Mouse (Mus musculus) MEL (cell line): ENCODE measurements around the gene Chka. TPM values are rescaled to one million over a fixed set of nuclear protein-coding genes. Genes with fewer than 3 reads are reported as not detected.

Experiments used
- DNase-seq: peaks from one replicate; pipeline ENCODE4 v3.0.0; 2011; ENCODE audit warnings: low read depth, low spot score
- H3K27ac ChIP-seq: 2 replicates; pipeline ENCODE4 v1.5.1; 2012; ENCODE audit warnings: low read depth, mild to moderate bottlenecking, control low read depth, low read length, moderate library complexity; ENCODE audit not compliant: control insufficient read depth
- H3K27me3 ChIP-seq, 2 experiments: fragments of 150-350 bp in 1 of 2; sonication (generic) in 1 of 2; 2 replicates each; pipeline ENCODE4 v1.6.1; 2012; ENCODE audit warnings: low read length in 2 of 2, mild to moderate bottlenecking in 2 of 2, improper control_type of control experiment in 1 of 2, moderate library complexity in 1 of 2; ENCODE audit not compliant: insufficient read depth in 2 of 2, control insufficient read depth in 1 of 2
- H3K36me3 ChIP-seq, 2 experiments: 2 replicates each; pipeline ENCODE4 v1.6.1; 2012 to 2014; ENCODE audit warnings: low read length in 2 of 2, improper control_type of control experiment in 1 of 2, inconsistent platforms in 1 of 2, mild to moderate bottlenecking in 1 of 2; ENCODE audit not compliant: insufficient read depth in 2 of 2, control insufficient read depth in 1 of 2
- H3K4me1 ChIP-seq, 2 experiments: fragments of 150-350 bp in 1 of 2; sonication (generic) in 1 of 2; 2 replicates each; pipeline ENCODE4 v1.6.1; 2012; ENCODE audit warnings: low read length in 2 of 2, improper control_type of control experiment in 1 of 2, mild to moderate bottlenecking in 1 of 2; ENCODE audit not compliant: insufficient read depth in 2 of 2, control insufficient read depth in 1 of 2
- H3K4me3 ChIP-seq, 2 experiments: fragments of 150-350 bp in 1 of 2; sonication (generic) in 1 of 2; 2 replicates each; pipeline ENCODE4 v1.5.1; 2012; ENCODE audit warnings: low read depth in 2 of 2, low read length in 2 of 2, mild to moderate bottlenecking in 2 of 2, moderate library complexity in 2 of 2, control low read depth in 1 of 2, improper control_type of control experiment in 1 of 2; ENCODE audit not compliant: control insufficient read depth in 1 of 2, insufficient read depth in 1 of 2
- H3K79me2 ChIP-seq: 2 replicates; pipeline ENCODE4 v1.6.1; 2012; ENCODE audit warnings: mild to moderate bottlenecking, low read length, moderate library complexity; ENCODE audit not compliant: control insufficient read depth, poor library complexity, insufficient read depth
- H3K9ac ChIP-seq: 2 replicates; pipeline ENCODE4 v1.6.1; 2012; ENCODE audit warnings: low read depth, mild to moderate bottlenecking, control low read depth, low read length, moderate library complexity; ENCODE audit not compliant: control insufficient read depth, poor library complexity, severe bottlenecking
- H3K9me3 ChIP-seq: fragments of 150-350 bp; sonication (generic); replicated peaks from 2 replicates; pipeline ENCODE4 v1.6.1; 2012; ENCODE audit warnings: mild to moderate bottlenecking, low read length, improper control_type of control experiment, moderate library complexity; ENCODE audit not compliant: insufficient read depth
- BHLHE40 ChIP-seq: IDR thresholded peaks from 2 replicates; pipeline ENCODE4 v1.6.1; 2012; ENCODE audit warnings: low read depth, mild to moderate bottlenecking, inconsistent platforms, low read length, improper control_type of control experiment, borderline replicate concordance
- CHD1 ChIP-seq: IDR thresholded peaks from 2 replicates; pipeline ENCODE4 v1.6.1; 2012; ENCODE audit warnings: low read depth, mild to moderate bottlenecking, inconsistent platforms, low read length, improper control_type of control experiment
- CHD2 ChIP-seq: IDR thresholded peaks from 2 replicates; pipeline ENCODE4 v1.6.1; 2011; ENCODE audit warnings: low read length, improper control_type of control experiment
- E2F4 ChIP-seq: IDR thresholded peaks from 2 replicates; pipeline ENCODE4 v1.6.1; 2011; ENCODE audit warnings: low read depth, low read length, improper control_type of control experiment, borderline replicate concordance
- ELF1 ChIP-seq: IDR thresholded peaks from 2 replicates; pipeline ENCODE4 v1.6.1; 2014; ENCODE audit warnings: low read depth, mild to moderate bottlenecking, inconsistent platforms, low read length, improper control_type of control experiment, moderate library complexity
- EP300 ChIP-seq, 2 experiments: IDR thresholded peaks; 2 replicates each; pipeline ENCODE4 v1.6.1; 2011; ENCODE audit warnings: improper control_type of control experiment in 2 of 2, low read length in 2 of 2, low read depth in 1 of 2, mild to moderate bottlenecking in 1 of 2
- ETS1 ChIP-seq: IDR thresholded peaks from 2 replicates; pipeline ENCODE4 v1.6.1; 2012; ENCODE audit warnings: low read depth, mild to moderate bottlenecking, inconsistent platforms, low read length, improper control_type of control experiment, moderate library complexity
- GABPA ChIP-seq: IDR thresholded peaks from 2 replicates; pipeline ENCODE4 v1.6.1; 2012; ENCODE audit warnings: low read depth, mild to moderate bottlenecking, inconsistent platforms, low read length, improper control_type of control experiment, moderate library complexity
- GATA1 ChIP-seq: IDR thresholded peaks from 2 replicates; pipeline ENCODE4 v1.6.1; 2011; ENCODE audit warnings: low read depth, low read length, improper control_type of control experiment
- HCFC1 ChIP-seq: IDR thresholded peaks from 2 replicates; pipeline ENCODE4 v1.6.1; 2012; ENCODE audit warnings: low read depth, mild to moderate bottlenecking, inconsistent platforms, low read length, improper control_type of control experiment, moderate library complexity
- KAT2A ChIP-seq: conservative IDR thresholded peaks from 2 replicates; pipeline ENCODE4 v1.6.1; 2012; ENCODE audit warnings: low read depth, low read length, improper control_type of control experiment, inconsistent platforms
- MAFK ChIP-seq: IDR thresholded peaks from 2 replicates; pipeline ENCODE4 v1.6.1; 2011; ENCODE audit warnings: low read depth, mild to moderate bottlenecking, low read length, improper control_type of control experiment, borderline replicate concordance
- MAZ ChIP-seq: IDR thresholded peaks from 2 replicates; pipeline ENCODE4 v1.6.1; 2012; ENCODE audit warnings: low read depth, mild to moderate bottlenecking, inconsistent platforms, low read length, improper control_type of control experiment
- MXI1 ChIP-seq: IDR thresholded peaks from 2 replicates; pipeline ENCODE4 v1.6.1; 2011; ENCODE audit warnings: mild to moderate bottlenecking, low read depth, low read length, improper control_type of control experiment
- MYB ChIP-seq: IDR thresholded peaks from 2 replicates; pipeline ENCODE4 v1.6.1; 2011; ENCODE audit warnings: mild to moderate bottlenecking, low read depth, low read length, improper control_type of control experiment
- NELFE ChIP-seq: IDR thresholded peaks from 2 replicates; pipeline ENCODE4 v1.6.1; 2011; ENCODE audit warnings: low read depth, low read length, improper control_type of control experiment
- NRF1 ChIP-seq: IDR thresholded peaks from 2 replicates; pipeline ENCODE4 v1.6.1; 2014; ENCODE audit warnings: low read depth, mild to moderate bottlenecking, inconsistent platforms, low read length, improper control_type of control experiment, moderate library complexity; ENCODE audit not compliant: poor library complexity, insufficient read depth, severe bottlenecking
- POLR2A ChIP-seq, 2 experiments: IDR thresholded peaks; 2 replicates each; pipeline ENCODE4 v1.6.1; 2011 to 2012; ENCODE audit warnings: low read length in 2 of 2, mild to moderate bottlenecking in 2 of 2, control low read depth in 1 of 2, improper control_type of control experiment in 1 of 2, low read depth in 1 of 2, moderate library complexity in 1 of 2; ENCODE audit not compliant: control insufficient read depth in 1 of 2, insufficient read depth in 1 of 2, poor library complexity in 1 of 2
- POLR2AphosphoS2 ChIP-seq: IDR thresholded peaks from 2 replicates; pipeline ENCODE4 v1.6.1; 2011; ENCODE audit warnings: low read length, improper control_type of control experiment
- RAD21 ChIP-seq: IDR thresholded peaks from 2 replicates; pipeline ENCODE4 v1.6.1; 2011; ENCODE audit warnings: mild to moderate bottlenecking, low read depth, low read length, improper control_type of control experiment
- SIN3A ChIP-seq: IDR thresholded peaks from 2 replicates; pipeline ENCODE4 v1.6.1; 2012; ENCODE audit warnings: low read length, improper control_type of control experiment, inconsistent platforms
- SMC3 ChIP-seq: IDR thresholded peaks from 2 replicates; pipeline ENCODE4 v1.6.1; 2011; ENCODE audit warnings: low read depth, low read length, improper control_type of control experiment
- TAL1 ChIP-seq: IDR thresholded peaks from 2 replicates; pipeline ENCODE4 v1.6.1; 2012; ENCODE audit warnings: mild to moderate bottlenecking, inconsistent platforms, low read length, moderate library complexity, mixed read lengths
- TCF12 ChIP-seq: IDR thresholded peaks from 2 replicates; pipeline ENCODE4 v1.6.1; 2014; ENCODE audit warnings: low read depth, mild to moderate bottlenecking, inconsistent platforms, low read length, improper control_type of control experiment, moderate library complexity
- UBTF ChIP-seq: IDR thresholded peaks from 2 replicates; pipeline ENCODE4 v1.6.1; 2012; ENCODE audit warnings: low read depth, mild to moderate bottlenecking, inconsistent platforms, low read length, improper control_type of control experiment, moderate library complexity, borderline replicate concordance; ENCODE audit not compliant: insufficient read depth
- USF1 ChIP-seq: IDR thresholded peaks from 2 replicates; pipeline ENCODE4 v1.6.1; 2014; ENCODE audit warnings: low read depth, mild to moderate bottlenecking, inconsistent platforms, low read length, improper control_type of control experiment, moderate library complexity
- ZC3H11A ChIP-seq: IDR thresholded peaks from 2 replicates; pipeline ENCODE4 v1.6.1; 2012; ENCODE audit warnings: low read depth, mild to moderate bottlenecking, inconsistent platforms, low read length, improper control_type of control experiment
- ZNF384 ChIP-seq: IDR thresholded peaks from 2 replicates; pipeline ENCODE4 v1.6.1; 2012; ENCODE audit warnings: low read depth, mild to moderate bottlenecking, inconsistent platforms, low read length, improper control_type of control experiment
- polyA plus RNA-seq, 2 experiments: library from polyadenylated mRNA; stranded (reverse) in 1 of 2; unstranded in 1 of 2; fragments of >175 nt in 1 of 2; fragments of >200 nt in 1 of 2; gene quantifications; 2 replicates each; pipeline versions ENCODE4 v1.2.1 to v1.2.4; 2012; ENCODE audit warnings: low replicate concordance in 2 of 2, low read depth in 1 of 2; ENCODE audit not compliant: insufficient read length in 2 of 2, insufficient read depth in 1 of 2, missing spikeins in 1 of 2
- total RNA-seq: library from RNA; depleted of rRNA; stranded (reverse); fragments of 300-350 nt; gene quantifications from 2 replicates; pipeline ENCODE4 v1.2.3, GENCODE M21; 2012

Gene Chka
- total and polyA plus RNA-seq, 3 experiments, result 12.5 to 21.0 TPM; not detected in 1

GRCm38 (mm10) chr19:3910206-3910605 is 58.6 kb downstream of the Chka start:
- Histone ChIP-seq H3K9me3 (no peaks in the 10 kb centered on the region), H3K27me3 (no peaks in the 10 kb centered on the region), H3K4me3 (no peak overlapping the region), H3K36me3 (peaks cover 0 to 21% of the 10 kb centered on the region in 2 experiments; a peak in 2 of 4 replicates), H3K4me1 (peaks cover 0 to 39% of the 10 kb centered on the region in 2 experiments; a peak in 3 of 4 replicates), H3K9ac (no peak overlapping the region), H3K79me2 (peaks cover 14% of the 10 kb centered on the region), H3K27ac (no peak overlapping the region)
- no peak for DNase-seq
- no peak for TF ChIP-seq TCF12
- TF ChIP-seq ZNF384, result no peak
- no peak for TF ChIP-seq E2F4
- TF ChIP-seq ELF1, result no peak
- TF ChIP-seq ZC3H11A, result no peak
- TF ChIP-seq SMC3, result no peak
- no peak for TF ChIP-seq NRF1
- TF ChIP-seq ETS1, result no peak
- TF ChIP-seq CHD2, result no peak
- TF ChIP-seq RAD21, result no peak
- no peak for TF ChIP-seq EP300 (IDR thresholded peaks at IDR 0.05; ENCODE audit: low read depth in 1 of 2, low read length in 2 of 2)
- no peak for TF ChIP-seq SIN3A
- TF ChIP-seq MAFK, result no peak
- TF ChIP-seq MYB, result no peak
- no peak for TF ChIP-seq NELFE
- no peak for TF ChIP-seq MAZ

DNA sequence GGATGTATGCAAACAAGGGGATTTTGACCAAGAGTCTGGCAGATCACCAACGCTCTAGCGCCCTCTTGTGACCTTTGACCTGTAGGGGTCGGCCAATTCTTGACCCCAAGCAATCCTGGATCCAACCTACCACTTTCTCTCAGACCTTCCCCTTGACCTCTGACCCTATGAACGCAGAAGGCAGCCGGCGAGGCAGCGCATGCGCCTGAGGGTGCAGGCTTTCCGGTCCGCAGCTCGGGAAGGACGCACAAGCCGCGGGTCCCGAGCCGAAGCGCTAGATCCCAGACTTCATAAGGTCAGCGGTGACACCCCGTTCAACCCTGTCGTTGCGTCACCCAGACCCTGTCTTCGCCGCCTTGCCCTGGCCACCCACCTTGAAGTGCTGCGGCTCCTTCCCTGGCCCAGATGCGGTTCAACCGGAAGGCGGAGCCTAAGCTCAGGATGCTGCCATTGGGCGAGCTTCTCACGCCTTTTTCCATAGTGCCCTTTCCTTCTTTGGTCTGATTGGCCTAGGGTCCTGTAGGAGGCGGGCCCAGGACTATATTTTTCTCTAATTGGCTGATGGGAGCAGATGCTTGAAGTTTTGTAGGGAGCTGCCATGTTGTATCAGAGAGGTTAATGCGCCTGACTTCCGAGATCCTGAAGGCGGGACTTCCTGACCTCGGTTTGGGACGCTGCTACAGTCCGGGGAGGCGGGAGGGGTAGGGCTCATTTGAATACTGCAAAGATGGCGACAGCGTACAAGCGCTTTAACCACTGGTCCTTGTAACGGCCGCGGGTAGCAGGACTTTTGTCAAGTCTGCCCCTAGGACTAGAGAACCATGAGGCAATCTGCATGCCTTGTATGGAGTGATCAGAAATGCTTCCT is 61.0 kb downstream of the Chka start, which contains the start of gene Ndufs8:
TSS of gene Ndufs8 (minus strand) at position 438 of the 868 bp plus-strand sequence.
- Histone ChIP-seq H3K4me3 (peak within 1 kb of the TSS; percentile 86 to 88), H3K4me1 (peaks cover 0 to 19% of the 10 kb centered on the region in 2 experiments; a peak in 3 of 4 replicates), H3K36me3 (peaks cover 0 to 10% of the 10 kb centered on the region in 2 experiments; a peak in 2 of 4 replicates), H3K27ac (peak within 1 kb of the TSS; percentile 83), H3K9me3 (no peaks in the 10 kb centered on the region), H3K79me2 (peaks cover 14% of the 10 kb centered on the region), H3K9ac (peak within 1 kb of the TSS; percentile 90), H3K27me3 (no peaks in the 10 kb centered on the region)
- peak; percentile 99 for DNase-seq
- TF ChIP-seq ETS1 (peak; percentile 17; the same call in 1 of the 2 replicates), USF1 (peak; percentile 63), SMC3 (no peak), MAZ (peak; percentile 93), POLR2AphosphoS2 (peak; percentile 94), POLR2A (IDR thresholded peaks at IDR 0.05; ENCODE audit: control insufficient read depth in 1 of 2, insufficient read depth in 1 of 2, low read depth in 1 of 2, low read length in 2 of 2, poor library complexity in 1 of 2) (peak; percentile 70 to 94), CHD1 (0 out of 2 replicates have a peak, but pooled peaks have one; percentile 73), GATA1 (peak; percentile 36; the same call in 1 of the 2 replicates), E2F4 (0 out of 2 replicates have a peak, but pooled peaks have one; percentile 39), MXI1 (peak; percentile 92), TCF12 (peak; percentile 40), RAD21 (no peak; the same call in 1 of the 2 replicates), EP300 (IDR thresholded peaks at IDR 0.05; ENCODE audit: low read depth in 1 of 2, low read length in 2 of 2) (no peak), HCFC1 (peak; percentile 93), NRF1 (peak; percentile 90), TAL1 (no peak), KAT2A (peak; percentile 89), UBTF (no peak), BHLHE40 (no peak), SIN3A (peak; percentile 94), GABPA (no peak)
